Mouse (Mus musculus): ENCODE results near the gene Rnf113a2. TPM values are rescaled to one million over a fixed set of nuclear protein-coding genes. Genes with fewer than 3 reads are reported as not detected.

Rnf113a2 gene
- polyA plus RNA-seq, 1 experiment, result 14.8 TPM

- no peak overlapping the region for H3K4me3 ChIP-seq (ENCODE audit: insufficient read depth, low read length)
- TF ChIP-seq POLR2A (IDR thresholded peaks at IDR 0.05; ENCODE audit: low read depth, low read length), result no peak
- no peak for TF ChIP-seq CTCF (IDR thresholded peaks at IDR 0.05; ENCODE audit: borderline replicate concordance, insufficient read depth, low read length)
- no peak overlapping the region for H3K27ac ChIP-seq (ENCODE audit: insufficient read depth, low read length)
- H3K4me1 ChIP-seq (ENCODE audit: control insufficient read depth, insufficient read depth, low read length), result no peaks in the 10 kb centered on the region; the same call in 1 of the 2 replicates
Observed at GRCm38 (mm10) chr12:84407259-84407658, 9.7 kb upstream of the Rnf113a2 start.

GRCm38 (mm10) chr12:84407874-84408818 lies 8.8 kb upstream of the Rnf113a2 start:
- no peak overlapping the region for H3K27ac ChIP-seq (ENCODE audit: insufficient read depth, low read length)

GRCm38 (mm10) chr12:84408819-84409507 lies 8.0 kb upstream of the Rnf113a2 start, which contains the start of the genes Entpd5 and Bbof1:
TSS of gene Entpd5 (minus strand) at chr12:84409029.
TSS of gene Bbof1 (plus strand) at chr12:84409071.
- TF ChIP-seq CTCF (IDR thresholded peaks at IDR 0.05; ENCODE audit: borderline replicate concordance, insufficient read depth, low read length) (no peak), POLR2A (IDR thresholded peaks at IDR 0.05; ENCODE audit: low read depth, low read length) (peak; percentile 67)
- no peaks in the 10 kb centered on the region; the same call in 1 of the 2 replicates for H3K4me1 ChIP-seq (ENCODE audit: control insufficient read depth, insufficient read depth, low read length)
- H3K4me3 ChIP-seq (ENCODE audit: insufficient read depth, low read length), result peak within 1 kb of the TSS; percentile 70
- no peak within 1 kb of the TSS for H3K27ac ChIP-seq (ENCODE audit: insufficient read depth, low read length)

More at GRCm38 (mm10) chr12:84407874-84408818, 8.8 kb upstream of the Rnf113a2 start:
- H3K4me3 ChIP-seq (ENCODE audit: insufficient read depth, low read length), result peak overlapping the region; percentile 70
- H3K4me1 ChIP-seq (ENCODE audit: control insufficient read depth, insufficient read depth, low read length), result no peaks in the 10 kb centered on the region; the same call in 1 of the 2 replicates
- no peak for TF ChIP-seq CTCF (IDR thresholded peaks at IDR 0.05; ENCODE audit: borderline replicate concordance, insufficient read depth, low read length)
- TF ChIP-seq POLR2A (IDR thresholded peaks at IDR 0.05; ENCODE audit: low read depth, low read length), result no peak

GRCm38 (mm10) chr12:84417605-84417922 lies 568 bp downstream of the Rnf113a2 start:
- peak overlapping the region; percentile 51 for H3K4me3 ChIP-seq (ENCODE audit: insufficient read depth, low read length)
- no peak for TF ChIP-seq POLR2A (IDR thresholded peaks at IDR 0.05; ENCODE audit: low read depth, low read length)
- TF ChIP-seq CTCF (IDR thresholded peaks at IDR 0.05; ENCODE audit: borderline replicate concordance, insufficient read depth, low read length), result no peak
- no peak overlapping the region for H3K27ac ChIP-seq (ENCODE audit: insufficient read depth, low read length)
- H3K4me1 ChIP-seq (ENCODE audit: control insufficient read depth, insufficient read depth, low read length), result no peaks in the 10 kb centered on the region

GRCm38 (mm10) chr12:84423990-84424389 lies 7.0 kb downstream of the Rnf113a2 start:
- Histone ChIP-seq H3K27ac (ENCODE audit: insufficient read depth, low read length) (no peak overlapping the region), H3K4me1 (ENCODE audit: control insufficient read depth, insufficient read depth, low read length) (no peaks in the 10 kb centered on the region), H3K4me3 (ENCODE audit: insufficient read depth, low read length) (no peak overlapping the region)
- TF ChIP-seq CTCF (IDR thresholded peaks at IDR 0.05; ENCODE audit: borderline replicate concordance, insufficient read depth, low read length), result no peak
- no peak for TF ChIP-seq POLR2A (IDR thresholded peaks at IDR 0.05; ENCODE audit: low read depth, low read length)

- no peak for TF ChIP-seq POLR2A (IDR thresholded peaks at IDR 0.05; ENCODE audit: low read depth, low read length)
- Histone ChIP-seq H3K4me3 (ENCODE audit: insufficient read depth, low read length) (no peak overlapping the region), H3K27ac (ENCODE audit: insufficient read depth, low read length) (no peak overlapping the region), H3K4me1 (ENCODE audit: control insufficient read depth, insufficient read depth, low read length) (no peaks in the 10 kb centered on the region)
Observed at GRCm38 (mm10) chr12:84429825-84430224, 12.8 kb downstream of the Rnf113a2 start.

GRCm38 (mm10) chr12:84438697-84439096 lies 21.7 kb downstream of the Rnf113a2 start:
- Histone ChIP-seq H3K27ac (ENCODE audit: insufficient read depth, low read length) (no peak overlapping the region), H3K4me1 (ENCODE audit: control insufficient read depth, insufficient read depth, low read length) (no peaks in the 10 kb centered on the region), H3K4me3 (ENCODE audit: insufficient read depth, low read length) (no peak overlapping the region)
- TF ChIP-seq CTCF (IDR thresholded peaks at IDR 0.05; ENCODE audit: borderline replicate concordance, insufficient read depth, low read length) (no peak), POLR2A (IDR thresholded peaks at IDR 0.05; ENCODE audit: low read depth, low read length) (no peak)

GRCm38 (mm10) chr12:84442526-84442925 lies 25.5 kb downstream of the Rnf113a2 start:
- no peaks in the 10 kb centered on the region for H3K4me1 ChIP-seq (ENCODE audit: control insufficient read depth, insufficient read depth, low read length)
- H3K4me3 ChIP-seq (ENCODE audit: insufficient read depth, low read length), result no peak overlapping the region
- H3K27ac ChIP-seq (ENCODE audit: insufficient read depth, low read length), result no peak overlapping the region
- TF ChIP-seq CTCF (IDR thresholded peaks at IDR 0.05; ENCODE audit: borderline replicate concordance, insufficient read depth, low read length) (no peak), POLR2A (IDR thresholded peaks at IDR 0.05; ENCODE audit: low read depth, low read length) (no peak)

DNA sequence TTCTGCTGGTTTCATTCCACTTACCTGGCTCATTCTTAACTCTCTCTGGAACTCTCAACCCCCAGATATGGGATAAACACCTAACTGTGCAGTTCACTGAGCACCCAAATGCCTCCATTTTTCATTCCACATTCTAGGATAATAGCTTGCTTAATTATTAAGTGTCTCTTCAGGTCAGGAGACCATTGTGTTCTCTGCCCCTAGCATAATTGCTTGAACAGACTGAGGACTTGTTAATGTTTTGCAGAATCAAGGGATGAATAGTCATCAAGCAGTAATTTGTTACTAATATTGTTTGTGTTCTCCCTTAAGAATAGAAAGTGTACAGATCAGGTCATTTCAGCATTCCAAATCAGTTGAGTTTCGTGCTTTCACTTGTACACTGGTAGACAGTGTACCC lies 30.4 kb downstream of the Rnf113a2 start:
- no peak for TF ChIP-seq CTCF (IDR thresholded peaks at IDR 0.05; ENCODE audit: borderline replicate concordance, insufficient read depth, low read length)
- no peak for TF ChIP-seq POLR2A (IDR thresholded peaks at IDR 0.05; ENCODE audit: low read depth, low read length)
- Histone ChIP-seq H3K27ac (ENCODE audit: insufficient read depth, low read length) (no peak overlapping the region), H3K4me1 (ENCODE audit: control insufficient read depth, insufficient read depth, low read length) (no peaks in the 10 kb centered on the region), H3K4me3 (ENCODE audit: insufficient read depth, low read length) (no peak overlapping the region)

DNA sequence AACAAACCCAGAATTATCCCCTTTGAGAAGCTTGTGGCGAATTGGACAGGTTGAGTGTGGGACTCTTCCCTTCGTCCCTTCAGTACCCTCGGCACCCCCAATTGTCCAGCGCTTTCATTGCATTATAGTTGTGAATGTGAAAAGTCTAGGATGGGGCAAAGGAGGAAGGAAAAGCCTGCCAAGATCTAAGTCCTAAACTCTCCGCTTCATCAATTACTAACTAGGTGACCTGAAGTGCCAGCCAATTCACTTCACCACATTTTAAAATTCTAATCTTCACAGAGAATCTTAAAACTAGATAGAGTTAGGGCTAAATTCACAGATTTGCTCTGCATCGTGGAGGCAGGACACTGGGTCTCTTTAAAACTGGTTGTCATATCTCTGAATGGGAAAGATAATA lies 31.2 kb downstream of the Rnf113a2 start:
- Histone ChIP-seq H3K27ac (ENCODE audit: insufficient read depth, low read length) (no peak overlapping the region), H3K4me1 (ENCODE audit: control insufficient read depth, insufficient read depth, low read length) (peaks cover 3% of the 10 kb centered on the region; the same call in 1 of the 2 replicates), H3K4me3 (ENCODE audit: insufficient read depth, low read length) (no peak overlapping the region)
- no peak for TF ChIP-seq POLR2A (IDR thresholded peaks at IDR 0.05; ENCODE audit: low read depth, low read length)
- TF ChIP-seq CTCF (IDR thresholded peaks at IDR 0.05; ENCODE audit: borderline replicate concordance, insufficient read depth, low read length), result no peak

All from embryonic fibroblast, embryonic 13.5 days (primary cell).